Mouse (Mus musculus) E14TG2a.4 (cell line): ENCODE measurements at regions not wholly inside any gene's neighbourhood (a gene's known extent, or its start where the extent isn't known, plus 50 kb on each side); places are given as distances from the start of the nearest gene placed in this dataset.

Experiments used
- CTCF ChIP-seq: conservative IDR thresholded peaks from 2 replicates; pipeline ENCODE4 v1.5.1; 2014; ENCODE audit warnings: low read length
- NANOG ChIP-seq: IDR thresholded peaks from 2 replicates; pipeline ENCODE4 v1.6.1; 2014; ENCODE audit warnings: borderline replicate concordance, low read length, mixed read lengths

DNA sequence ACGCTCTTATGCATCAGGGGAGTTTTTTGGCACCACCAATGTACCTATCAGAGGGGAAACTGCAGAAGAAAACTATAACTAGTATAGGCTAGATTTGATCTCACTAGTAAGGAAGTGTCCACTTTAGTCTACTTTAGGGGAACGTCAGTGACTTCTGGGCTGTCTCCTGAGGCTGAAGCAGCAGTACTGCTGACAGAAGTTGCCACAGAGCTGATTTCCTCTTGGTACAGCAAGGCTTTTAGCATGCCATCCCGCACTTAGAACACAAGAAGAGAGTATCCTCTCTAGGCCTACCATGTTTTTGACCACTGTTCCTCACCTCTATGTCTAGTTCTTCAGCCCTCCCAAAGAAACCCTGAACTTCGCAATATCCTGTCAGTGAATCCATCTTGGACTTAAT lies 148.2 kb downstream of the Sox4 start:
- TF ChIP-seq CTCF (no peak), NANOG (no peak)
